Mouse (Mus musculus) skeletal muscle tissue, adult 2 months (tissue): ENCODE measurements around the gene Fggy.

Experiments used
- DNase-seq: peaks from one replicate; pipeline ENCODE4 v3.0.0-alpha.2; 2012; ENCODE audit warnings: low read depth, low spot score

Fggy gene

DNA sequence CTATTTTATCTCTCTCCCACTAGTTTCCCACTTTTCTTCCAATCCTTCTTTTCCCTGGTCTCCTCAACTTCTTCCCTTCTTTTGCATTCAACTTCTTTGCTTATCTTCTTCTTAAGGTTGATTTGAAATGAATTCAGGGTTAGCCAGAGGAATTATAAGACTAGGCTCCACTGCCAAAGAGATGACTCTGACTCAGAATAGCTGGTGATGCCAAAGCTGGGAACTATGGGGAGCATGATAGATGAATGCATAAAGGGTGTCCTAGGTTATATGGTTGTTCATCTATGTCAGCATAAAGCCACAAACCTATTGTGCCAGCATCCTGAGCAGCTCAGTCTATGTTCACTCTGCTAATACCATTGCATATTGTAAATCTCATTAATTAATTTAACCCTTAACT lies 348.8 kb downstream of the Fggy start:
- no peak for DNase-seq

DNA sequence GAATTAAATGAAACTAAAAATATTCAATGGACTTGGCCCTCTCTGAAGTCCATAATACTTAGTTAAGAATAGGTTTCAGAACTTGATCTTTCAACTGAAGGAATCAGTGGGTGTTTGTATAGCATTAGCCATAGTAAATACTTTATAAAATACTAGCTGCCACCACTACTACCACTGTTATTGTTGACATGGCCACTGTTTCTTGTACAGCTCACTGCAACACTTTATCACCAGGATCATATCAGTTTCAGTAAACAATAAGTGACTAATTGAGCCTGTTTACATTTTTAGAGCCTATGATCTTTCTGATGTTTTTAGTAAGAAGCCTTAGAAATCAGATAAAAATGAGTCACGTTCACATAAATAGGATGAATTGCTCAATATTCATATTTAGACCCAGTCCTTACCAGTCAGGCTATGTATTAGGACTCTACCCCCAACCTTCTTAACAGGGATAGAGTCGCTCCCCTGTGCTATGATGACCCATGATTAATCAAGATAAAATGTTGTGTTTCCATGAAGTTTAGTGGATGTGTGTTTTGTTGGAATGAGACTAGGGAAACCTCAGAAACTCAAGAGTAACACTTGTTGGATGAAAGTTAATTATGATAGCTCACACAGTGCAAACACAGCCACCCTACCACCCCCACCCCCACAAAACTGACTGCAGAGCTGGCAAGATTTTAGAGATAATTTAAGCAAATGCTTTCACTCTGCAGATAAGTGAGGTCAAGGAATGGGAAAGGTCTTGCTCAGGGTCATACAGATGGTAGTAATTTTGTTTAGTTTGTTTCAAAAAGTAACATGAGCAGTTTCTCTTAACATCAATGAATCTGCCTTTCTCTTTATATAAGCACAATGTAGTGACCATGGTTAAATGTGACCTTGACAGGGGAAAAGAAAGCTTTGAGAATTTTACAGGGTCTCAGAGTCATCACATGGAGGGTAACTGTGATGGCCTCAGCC lies 352.7 kb downstream of the Fggy start:
- DNase-seq, result no peak

DNA sequence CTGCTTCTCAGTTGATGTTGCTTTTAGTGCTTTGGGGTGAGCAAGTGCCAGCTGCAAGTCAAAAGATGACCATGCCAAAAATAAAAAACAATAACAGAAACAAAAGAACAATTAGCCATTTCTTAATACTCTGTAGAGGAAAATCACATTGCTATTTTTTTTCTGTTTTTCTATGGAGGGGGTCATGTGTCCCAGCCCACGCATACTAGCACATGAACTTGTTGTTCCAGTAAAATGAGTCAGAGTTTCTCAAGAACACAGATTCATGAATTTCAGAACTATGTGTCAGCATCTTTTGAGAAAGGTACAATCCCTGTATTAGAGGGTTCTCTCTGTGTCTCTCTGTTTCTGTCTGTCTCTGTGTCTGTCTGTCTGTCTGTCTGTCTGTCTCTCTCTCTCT lies 355.7 kb downstream of the Fggy start:
- no peak for DNase-seq

DNA sequence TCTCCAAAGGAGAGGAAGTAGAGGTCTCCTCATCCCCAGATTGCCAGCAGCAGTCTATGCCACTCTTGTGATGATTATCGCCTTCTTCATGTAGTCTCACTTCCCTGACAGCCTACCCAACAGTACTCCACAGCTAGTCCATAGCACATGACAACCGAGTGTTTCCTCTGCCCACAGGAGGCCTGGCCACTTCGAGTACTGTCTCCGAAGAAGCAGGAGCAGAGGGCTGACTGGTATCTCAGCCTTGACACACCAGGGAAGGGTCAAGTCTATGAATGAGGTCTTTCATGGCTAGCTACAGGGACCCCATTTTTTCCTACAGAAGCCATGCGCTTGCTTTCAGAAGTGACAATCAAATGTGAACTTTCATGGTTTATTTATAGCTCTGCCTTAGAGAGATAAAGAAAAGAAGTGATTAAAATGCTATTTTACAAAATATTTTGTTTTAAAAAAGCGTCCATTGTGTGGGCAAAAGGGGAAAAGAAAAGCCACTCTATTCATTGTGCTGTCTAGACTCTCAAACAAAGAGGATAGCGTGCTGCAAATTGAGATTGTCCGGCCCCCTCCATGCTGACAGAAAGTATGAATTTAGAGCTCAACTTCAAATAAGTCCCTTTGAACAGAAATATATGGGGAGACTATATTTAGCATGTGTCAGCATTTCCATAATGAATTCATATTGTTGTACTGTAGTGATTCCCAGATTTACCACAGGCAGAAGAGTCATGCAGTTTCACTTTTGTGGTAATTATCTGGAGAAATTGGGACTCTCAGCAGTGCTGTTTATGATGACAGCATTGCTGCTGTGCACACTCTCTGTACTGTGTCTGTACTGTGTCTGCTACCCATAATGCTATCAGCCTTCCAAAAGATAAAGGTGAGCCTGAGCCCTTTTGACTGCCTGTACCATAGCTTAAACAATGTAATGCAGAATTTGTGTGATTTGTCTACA lies 358.6 kb downstream of the Fggy start:
- DNase-seq, result no peak

DNA sequence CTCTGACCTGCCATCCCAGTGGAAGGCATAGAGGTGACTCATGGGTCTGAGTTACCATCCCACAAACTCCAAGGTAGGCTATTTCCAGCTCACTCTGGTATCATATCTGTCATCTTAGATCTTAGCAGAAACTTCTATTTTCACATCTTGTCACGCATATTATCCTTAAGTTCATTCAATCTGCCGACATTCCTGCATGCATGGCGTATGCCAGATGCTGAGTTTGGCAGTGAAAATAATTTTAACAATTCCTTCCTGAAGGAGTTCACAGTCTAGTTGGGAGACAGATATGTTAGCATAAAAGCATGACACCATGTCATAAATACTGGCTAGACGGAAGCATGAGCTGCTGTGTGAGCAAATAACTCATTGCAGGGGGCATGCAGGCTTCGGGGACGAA lies 360.4 kb downstream of the Fggy start:
- no peak for DNase-seq

DNA sequence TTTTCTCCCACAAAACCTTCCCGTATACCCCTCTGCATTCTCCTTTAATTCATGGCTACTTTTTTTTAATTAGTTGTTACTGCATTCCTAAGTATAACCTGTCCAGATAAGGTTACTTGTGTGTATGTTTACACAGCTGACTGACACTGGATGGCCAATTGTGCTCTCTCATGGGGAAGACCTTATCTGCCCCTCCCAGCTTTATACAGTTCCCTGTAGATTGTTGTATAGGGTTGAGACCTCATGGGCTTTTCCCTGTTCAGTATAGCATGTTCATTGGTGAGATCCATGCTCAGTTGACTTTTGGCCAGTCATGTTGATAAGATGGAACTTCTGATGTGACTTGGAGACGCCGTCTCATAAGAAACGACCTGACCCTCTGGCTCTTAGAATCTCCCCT lies 363.1 kb downstream of the Fggy start:
- DNase-seq, result no peak

DNA sequence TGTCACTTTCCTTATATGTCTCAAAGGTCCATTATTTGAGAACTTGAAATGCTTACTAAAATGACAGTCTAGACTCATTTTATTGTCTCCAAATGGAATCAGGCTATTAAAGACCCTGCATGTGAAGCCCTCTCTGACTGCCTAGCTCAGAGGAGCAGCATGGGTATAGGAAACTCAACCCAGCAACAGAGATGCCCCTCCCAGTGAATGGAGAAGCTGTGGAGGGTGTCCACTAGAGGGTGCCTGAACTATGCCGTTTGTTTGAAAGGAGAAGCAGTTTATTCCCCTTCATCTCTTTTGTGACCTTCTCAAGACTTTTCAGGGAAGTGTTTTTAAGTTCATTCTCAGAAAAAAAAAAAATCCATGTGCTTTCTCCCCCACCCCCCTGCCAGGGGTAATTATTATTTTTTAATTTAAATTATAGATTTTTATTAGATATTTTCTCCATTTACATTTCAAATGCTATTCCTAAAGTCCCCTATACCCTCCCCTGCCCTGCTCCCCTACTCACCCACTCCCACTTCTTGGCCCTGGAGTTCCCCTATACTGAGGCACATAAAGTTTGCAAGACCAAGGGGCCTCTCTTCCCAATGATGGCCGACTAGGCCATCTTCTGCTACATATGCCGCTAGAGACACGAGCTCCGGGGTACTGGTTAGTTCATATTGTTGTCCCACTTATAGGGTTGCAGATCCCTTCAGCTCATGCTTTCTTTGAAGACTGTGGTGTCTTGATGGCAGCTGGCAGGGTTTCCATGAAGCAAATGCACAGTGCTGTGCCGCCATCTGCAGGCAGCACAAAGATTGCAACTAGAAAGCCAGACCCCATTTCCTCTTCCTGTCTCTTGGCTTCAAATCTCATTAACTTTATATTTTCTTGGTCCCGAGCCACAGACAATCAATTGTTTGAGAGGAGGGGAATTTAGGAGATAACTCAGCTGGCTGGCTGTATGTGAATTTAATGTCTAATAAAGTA lies 367.2 kb downstream of the Fggy start:
- DNase-seq, result peak; percentile 52

DNA sequence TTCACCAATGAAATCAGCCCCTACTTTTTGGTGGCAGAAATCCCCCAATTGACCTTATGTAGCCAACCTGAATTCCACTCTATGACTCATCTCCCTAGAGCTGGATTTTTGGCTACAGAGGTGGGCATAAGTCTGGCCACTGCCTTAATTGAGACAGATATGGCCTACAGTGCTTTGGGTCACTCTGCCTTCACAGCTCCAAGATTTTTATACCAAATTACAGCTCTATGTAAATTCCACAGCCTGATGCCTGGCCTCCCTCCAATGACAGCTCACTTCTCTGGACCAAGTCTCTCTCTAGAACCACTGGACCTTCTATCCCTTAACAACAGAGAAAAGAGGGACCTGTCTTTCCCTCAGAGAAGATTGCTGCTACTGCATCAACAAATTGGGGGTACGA lies 371.5 kb downstream of the Fggy start:
- DNase-seq, result no peak

DNA sequence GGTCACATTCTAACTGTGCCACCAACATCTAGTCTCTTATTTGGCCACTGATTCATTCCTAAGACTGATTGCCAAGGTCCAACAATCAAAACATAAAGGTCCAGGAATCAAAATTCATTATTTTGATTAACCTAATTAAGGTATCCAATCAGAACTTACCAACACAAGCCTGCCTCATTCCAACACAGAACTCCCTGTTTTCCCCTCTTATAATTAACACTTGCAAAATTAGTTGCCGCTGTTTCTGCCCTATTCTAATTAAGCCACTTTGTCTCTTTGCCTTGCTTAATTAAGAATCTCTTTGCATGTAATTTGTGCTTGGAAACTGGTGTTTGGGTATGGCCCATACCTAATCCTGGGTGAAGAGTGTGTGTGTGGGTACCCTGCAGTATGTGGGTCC lies 372.6 kb downstream of the Fggy start:
- no peak for DNase-seq

DNA sequence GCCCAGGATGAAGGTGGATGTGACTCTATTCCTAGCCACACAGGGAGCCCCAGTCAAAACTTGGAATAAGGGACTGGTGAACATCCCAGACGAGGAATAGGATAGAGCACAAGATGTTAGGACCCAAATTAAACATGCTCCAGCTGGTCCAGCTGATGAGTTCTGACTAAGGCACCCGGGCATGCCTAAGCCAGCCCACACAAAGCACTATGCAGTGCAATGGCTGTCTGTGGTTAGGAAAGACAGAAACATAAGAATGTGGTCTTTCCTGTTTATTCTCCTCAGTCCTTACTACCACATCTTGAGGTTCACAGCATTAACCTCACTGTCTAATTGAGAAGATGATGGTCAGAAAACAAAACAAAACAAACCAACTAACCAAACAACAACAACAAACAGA lies 374.0 kb downstream of the Fggy start:
- DNase-seq, result no peak

DNA sequence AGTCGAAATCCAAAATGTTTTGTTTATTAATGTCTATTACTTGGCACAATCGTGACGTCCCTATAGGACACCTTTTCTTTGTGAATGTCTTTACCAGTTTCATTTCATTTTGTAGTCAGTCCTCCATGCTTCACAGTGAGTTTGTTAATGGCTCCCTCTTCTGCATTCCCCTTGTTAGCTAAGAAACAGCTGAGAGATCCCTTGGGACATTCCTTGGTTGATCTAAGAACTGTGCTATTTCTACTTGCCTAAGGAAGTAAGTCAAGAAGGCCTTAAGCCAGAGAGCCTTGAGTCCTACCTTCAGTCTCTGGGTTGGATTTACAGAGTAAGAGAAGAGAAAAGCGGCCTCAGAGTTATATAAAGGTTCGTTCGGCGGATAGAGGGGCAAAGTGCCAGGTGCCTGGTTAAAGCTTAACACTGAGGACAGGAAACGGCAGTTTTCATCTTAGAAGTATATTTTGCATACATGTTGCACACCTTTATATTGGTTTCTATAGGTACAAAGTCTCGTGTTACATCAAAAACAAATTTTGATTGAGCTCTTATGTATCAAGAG lies 376.6 kb downstream of the Fggy start:
- DNase-seq, result no peak

DNA sequence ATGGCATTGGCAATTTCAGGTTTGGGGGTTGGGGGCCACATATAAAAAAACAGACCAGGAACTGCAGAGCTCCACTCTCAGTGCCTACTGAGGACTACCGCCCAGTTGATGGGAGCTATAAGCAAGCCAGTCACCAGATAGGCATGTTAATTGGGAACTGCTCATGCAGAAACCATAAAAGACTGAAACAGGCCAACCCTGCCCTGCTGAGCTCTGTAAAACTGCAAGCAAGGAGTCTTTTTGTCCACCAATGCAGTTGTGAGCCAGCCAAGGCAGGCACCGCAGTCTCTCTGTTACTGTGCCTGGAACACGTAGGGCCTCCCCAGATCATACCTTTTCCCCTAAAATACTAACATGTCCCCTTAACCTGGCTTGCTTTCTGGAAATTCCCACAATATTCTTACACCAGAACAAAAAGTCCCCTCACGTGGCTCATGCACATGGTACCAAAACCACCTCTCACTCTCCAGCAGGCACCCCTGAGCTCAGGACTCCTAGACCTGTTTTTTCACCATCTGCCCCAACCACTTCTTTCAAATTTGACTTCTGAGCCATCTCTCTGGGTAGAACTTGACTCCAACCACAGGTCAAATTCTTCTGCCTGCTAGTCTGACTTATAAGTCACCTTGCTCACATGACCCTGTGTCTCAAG lies 377.2 kb downstream of the Fggy start:
- no peak for DNase-seq

DNA sequence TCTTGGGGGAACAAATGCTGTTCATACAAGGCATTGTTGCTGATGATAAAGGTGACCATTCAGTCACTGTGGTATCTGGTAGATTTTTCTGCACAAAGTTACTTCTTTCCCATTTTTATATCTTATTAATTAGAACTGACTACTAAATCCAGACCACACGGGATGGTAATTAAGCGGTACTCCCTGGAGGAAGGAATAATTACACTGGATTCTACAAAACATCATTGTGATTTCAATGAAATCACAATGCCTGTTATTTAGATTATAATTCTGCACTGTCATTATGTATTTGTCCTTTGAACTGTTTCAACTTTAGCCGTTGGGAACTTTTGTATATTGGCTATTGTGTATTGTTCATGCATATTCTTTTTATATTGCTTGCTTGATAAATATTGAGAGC lies 381.4 kb downstream of the Fggy start:
- no peak for DNase-seq

DNA sequence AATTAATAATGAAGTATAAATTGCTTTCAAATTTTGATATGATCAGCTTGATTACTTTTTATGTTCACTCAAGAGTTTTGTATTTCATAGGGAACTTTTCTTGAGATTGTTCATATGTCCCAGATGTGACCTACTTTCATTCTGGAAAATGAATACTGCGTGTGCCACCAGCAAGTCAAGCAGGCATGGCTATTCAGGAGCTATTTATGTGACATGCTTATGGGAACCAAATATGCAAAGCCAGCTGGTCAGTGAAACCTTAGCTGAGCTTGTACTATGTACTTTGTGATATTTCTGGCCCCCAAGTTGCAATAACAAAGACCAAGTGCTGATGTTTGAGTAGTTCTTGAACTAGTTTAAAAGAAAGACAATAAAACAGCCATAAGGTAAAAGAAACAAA lies 390.6 kb downstream of the Fggy start:
- peak; percentile 21 for DNase-seq

DNA sequence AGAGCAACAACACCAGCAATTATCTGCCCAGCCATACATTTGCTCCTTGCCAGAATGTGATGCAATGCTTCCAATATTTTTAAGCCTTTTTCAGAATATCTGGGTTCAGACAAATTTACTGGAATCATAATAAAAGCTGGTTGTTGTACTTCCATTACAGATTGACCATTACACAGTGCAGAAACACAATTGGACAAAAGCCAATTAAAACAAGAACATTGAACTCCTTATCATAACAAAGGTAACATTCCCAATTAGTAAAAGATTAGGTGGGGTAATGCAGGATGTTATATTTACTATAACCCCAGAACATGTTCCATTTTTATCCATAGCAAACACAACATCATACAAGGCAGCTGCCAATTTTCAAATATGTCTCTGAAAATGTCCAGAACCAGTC lies 396.0 kb downstream of the Fggy start:
- DNase-seq, result no peak

DNA sequence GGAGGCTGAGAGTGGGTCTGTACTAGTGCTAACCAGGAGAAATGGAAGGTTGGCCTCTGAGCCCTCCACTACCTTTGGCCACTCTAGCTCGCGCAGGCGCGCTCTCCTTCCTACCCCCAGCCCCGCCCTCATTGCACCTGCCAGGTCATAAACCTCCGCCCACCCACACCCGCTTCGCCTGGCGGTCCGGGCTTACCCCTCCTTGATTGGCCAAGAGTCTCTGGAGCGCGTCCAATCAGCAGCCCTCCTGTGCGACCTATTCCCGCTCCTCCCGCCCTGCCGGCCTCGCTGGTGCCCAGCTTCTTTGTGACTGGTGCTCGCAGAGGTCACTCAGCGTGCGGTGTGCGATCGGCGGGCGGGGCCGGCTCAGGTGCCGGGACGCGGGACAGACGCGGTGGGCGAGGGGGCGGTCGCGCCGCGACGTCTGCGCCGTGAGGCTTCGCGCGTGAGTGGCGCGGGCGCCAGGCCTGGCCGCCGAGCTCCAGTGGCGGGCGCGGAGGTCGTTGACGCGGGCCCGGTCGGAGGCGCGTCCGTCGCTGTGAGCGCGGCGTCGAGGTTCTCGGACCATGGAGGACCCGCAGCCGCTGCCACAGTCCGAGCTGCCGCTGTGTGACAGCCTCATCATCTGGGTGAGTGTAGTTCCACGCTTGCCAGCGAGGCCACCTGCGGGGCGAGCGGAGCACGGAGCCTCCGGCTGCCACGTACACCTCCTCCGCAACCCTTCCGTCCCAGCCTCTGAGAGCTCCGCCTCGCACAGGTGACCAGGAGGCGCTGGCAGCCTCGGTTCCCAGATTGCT lies 409.8 kb downstream of the Fggy start, which contains the start of gene Hook1:
Gene Hook1 (plus strand): TSS at position 313 of the 797 bp plus-strand sequence.
- DNase-seq, result peak; percentile 95
